Mouse (Mus musculus) embryonic facial prominence, embryonic 11.5 days (tissue): Measurements from ENCODE around the gene Pcbp4. TPM values are rescaled to one million over a fixed set of nuclear protein-coding genes. Genes with fewer than 3 reads are reported as not detected.

Experiments used
- ATAC-seq: fragments of 200-750 bp; cut with Nextera tagmentation; replicated peaks from 2 replicates; pipeline ENCODE4 v1.8.0; 2017; ENCODE audit warnings: low read depth; ENCODE audit not compliant: insufficient number of reproducible peaks, low FRiP score, low TSS enrichment
- DNase-seq: peaks from one replicate; pipeline ENCODE4 v3.0.0-alpha.2; 2015; ENCODE audit warnings: low spot score
- H3K27ac ChIP-seq: fragments of 300-500 bp; sonication (generic); replicated peaks from 2 replicates; pipeline ENCODE4 v1.5.1; 2014; ENCODE audit warnings: mild to moderate bottlenecking, low read depth, low read length, control low read depth
- H3K27me3 ChIP-seq: fragments of 300-500 bp; sonication (generic); 2 replicates; pipeline ENCODE4 v1.6.1; 2014; ENCODE audit warnings: mild to moderate bottlenecking, low read length, moderate library complexity, mixed read lengths; ENCODE audit not compliant: control insufficient read depth, insufficient read depth
- H3K36me3 ChIP-seq: fragments of 300-500 bp; sonication (generic); replicated peaks from 2 replicates; pipeline ENCODE4 v1.6.1; 2014; ENCODE audit warnings: low read depth, mild to moderate bottlenecking, low read length, moderate library complexity, mixed read lengths; ENCODE audit not compliant: control insufficient read depth, insufficient read depth
- H3K4me1 ChIP-seq: fragments of 300-500 bp; sonication (generic); 2 replicates; pipeline ENCODE4 v1.6.1; 2014; ENCODE audit warnings: low read length, mixed read lengths; ENCODE audit not compliant: control insufficient read depth, insufficient read depth
- H3K4me2 ChIP-seq: fragments of 300-500 bp; sonication (generic); 2 replicates; pipeline ENCODE4 v1.6.1; 2014; ENCODE audit warnings: low read depth, mild to moderate bottlenecking, control low read depth, low read length, moderate library complexity
- H3K4me3 ChIP-seq: fragments of 300-500 bp; sonication (generic); 2 replicates; pipeline ENCODE4 v1.5.1; 2014; ENCODE audit warnings: low read depth, low read length, control low read depth
- H3K9ac ChIP-seq: fragments of 300-500 bp; sonication (generic); replicated peaks from 2 replicates; pipeline ENCODE4 v1.6.1; 2014; ENCODE audit warnings: mild to moderate bottlenecking, control low read depth, low read length
- H3K9me3 ChIP-seq: fragments of 300-500 bp; sonication (generic); replicated peaks from 2 replicates; pipeline ENCODE4 v1.6.1; 2016; ENCODE audit warnings: mild to moderate bottlenecking, low read length, inconsistent platforms, mixed read lengths; ENCODE audit not compliant: control insufficient read depth
- WGBS: fragments of 180-500 bp; shearing (Covaris S2); extraction: QIAGEN DNeasy Blood & Tissue Kit; methylation state at CpG from one replicate; pipeline ENCODE4 v1.1.7; 2014; 5-methylcytosine and 5-hydroxymethylcytosine counted together
- polyA plus RNA-seq: library from polyadenylated mRNA; unstranded; fragments of >200 nt; fragmentation: Nextera tagmentation; extraction: Ambion mirVana; gene quantifications from 2 replicates; pipeline ENCODE4 v1.2.1, GENCODE M21; 2014

Gene Pcbp4
- polyA plus RNA-seq, 1 experiment from 2014 or later = 165 TPM

GRCm38 (mm10) chr9:106501846-106502245, 48.8 kb downstream of the Pcbp4 start:
- ATAC-seq = no peak
- Histone ChIP-seq H3K9me3 (no peaks in the 10 kb centered on the region), H3K4me3 (no peak overlapping the region), H3K4me1 (no peaks in the 10 kb centered on the region), H3K27me3 (no peaks in the 10 kb centered on the region), H3K9ac (no peak overlapping the region), H3K27ac (no peak overlapping the region), H3K4me2 (no peak overlapping the region), H3K36me3 (no peaks in the 10 kb centered on the region)
- 90% methylated on average over 22 of the region's 22 CpGs for WGBS
- DNase-seq = no peak

- no peaks in the 10 kb centered on the region for H3K9me3 ChIP-seq
- no peak for DNase-seq
Observed at GRCm38 (mm10) chr9:106504246-106504645, 51.2 kb downstream of the Pcbp4 start.

GRCm38 (mm10) chr9:106509356-106509755, 56.3 kb downstream of the Pcbp4 start:
- H3K36me3 ChIP-seq = no peaks in the 10 kb centered on the region
- no peak overlapping the region for H3K4me3 ChIP-seq
- no peaks in the 10 kb centered on the region for H3K9me3 ChIP-seq
- H3K4me2 ChIP-seq = no peak overlapping the region
- H3K27ac ChIP-seq = no peak overlapping the region
- H3K27me3 ChIP-seq = no peaks in the 10 kb centered on the region
- WGBS = 90% methylated on average over 10 of the region's 10 CpGs
- no peak overlapping the region for H3K9ac ChIP-seq
- no peak for DNase-seq
- H3K4me1 ChIP-seq = no peaks in the 10 kb centered on the region
- no peak for ATAC-seq

More at GRCm38 (mm10) chr9:106504246-106504645, 51.2 kb downstream of the Pcbp4 start:
- no peaks in the 10 kb centered on the region for H3K4me1 ChIP-seq
- H3K4me2 ChIP-seq = no peak overlapping the region
- no peak overlapping the region for H3K27ac ChIP-seq
- H3K9ac ChIP-seq = no peak overlapping the region
- WGBS = 72% methylated on average over 6 of the region's 6 CpGs
- no peak for ATAC-seq
- no peaks in the 10 kb centered on the region for H3K27me3 ChIP-seq
- H3K36me3 ChIP-seq = no peaks in the 10 kb centered on the region
- H3K4me3 ChIP-seq = no peak overlapping the region

DNA sequence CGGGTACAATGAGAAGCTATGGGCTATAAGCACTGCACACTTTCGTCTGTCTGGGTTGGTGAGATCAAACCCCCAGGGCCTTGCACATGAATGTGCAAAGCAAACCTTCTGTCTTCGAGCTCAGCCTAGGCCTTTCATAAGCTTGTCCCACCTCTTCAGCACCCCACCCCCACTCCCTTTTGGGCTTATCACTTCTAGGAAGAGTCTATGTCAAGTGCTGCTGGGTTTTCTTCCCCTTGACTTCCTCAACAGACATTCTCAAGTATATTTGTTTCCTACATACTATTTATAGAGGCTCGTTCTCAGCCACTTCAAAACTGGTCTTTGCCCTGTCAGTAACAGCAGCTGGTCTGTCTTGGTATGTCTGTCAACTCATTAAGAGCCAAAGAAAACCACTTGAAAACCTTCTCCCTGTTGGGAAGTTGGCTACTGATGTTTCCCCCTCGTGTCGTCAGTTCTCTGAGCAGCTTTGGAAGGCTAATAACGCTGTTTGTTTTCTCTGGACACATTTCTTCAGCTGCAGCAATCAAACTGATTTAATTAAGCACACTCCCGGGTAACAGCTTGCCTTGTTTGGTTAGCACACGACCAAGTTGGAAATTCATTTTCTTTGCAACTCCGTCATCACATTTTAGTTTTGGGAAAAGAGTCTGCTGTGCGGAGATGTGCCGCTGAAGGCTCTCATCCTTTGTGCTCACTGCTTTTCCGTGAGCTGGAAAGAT, 59.8 kb downstream of the Pcbp4 start:
- H3K9ac ChIP-seq = no peak overlapping the region
- no peak overlapping the region for H3K4me3 ChIP-seq
- no peaks in the 10 kb centered on the region for H3K9me3 ChIP-seq
- WGBS = 68% methylated on average over 13 of the region's 13 CpGs
- H3K27me3 ChIP-seq = no peaks in the 10 kb centered on the region
- ATAC-seq (no peak), DNase-seq (no peak)
- H3K27ac ChIP-seq = no peak overlapping the region
- no peaks in the 10 kb centered on the region for H3K4me1 ChIP-seq
- no peaks in the 10 kb centered on the region for H3K36me3 ChIP-seq
- H3K4me2 ChIP-seq = no peak overlapping the region

- no peak for DNase-seq
- 78% methylated on average over 6 of the region's 6 CpGs for WGBS
Observed at GRCm38 (mm10) chr9:106513566-106513965, 60.5 kb downstream of the Pcbp4 start.

More at GRCm38 (mm10) chr9:106513566-106513965, 60.5 kb downstream of the Pcbp4 start:
- H3K27ac ChIP-seq = no peak overlapping the region
- H3K9me3 ChIP-seq = no peaks in the 10 kb centered on the region
- no peaks in the 10 kb centered on the region for H3K4me1 ChIP-seq
- H3K4me2 ChIP-seq = no peak overlapping the region
- no peaks in the 10 kb centered on the region for H3K36me3 ChIP-seq
- H3K4me3 ChIP-seq = no peak overlapping the region
- no peak overlapping the region for H3K9ac ChIP-seq
- no peak for ATAC-seq
- H3K27me3 ChIP-seq = no peaks in the 10 kb centered on the region

Other genes starting within 250 kb of the Pcbp4 start
- not detected in 2 replicates for gene Tlr9, start 230.7 kb upstream of the Pcbp4 start, polyA plus RNA-seq
- 95.1 and 97.4 TPM in 2 replicates for gene Alas1, start 204.6 kb upstream of the Pcbp4 start, polyA plus RNA-seq
- 29.7 and 34.2 TPM in 2 replicates for gene Poc1a, start 172.2 kb upstream of the Pcbp4 start, polyA plus RNA-seq
- gene Dusp7, start 84.7 kb upstream of the Pcbp4 start, polyA plus RNA-seq = 52.2 and 55.1 TPM in 2 replicates
- 1,035 and 1,040 TPM in 2 replicates for gene Rpl29, start 23.8 kb upstream of the Pcbp4 start, polyA plus RNA-seq
- gene Acy1, start 15.0 kb upstream of the Pcbp4 start, polyA plus RNA-seq = 36.9 and 41.2 TPM in 2 replicates
- 4.9 and 8.8 TPM in 2 replicates for gene Abhd14b, start 5.8 kb upstream of the Pcbp4 start, polyA plus RNA-seq
- 41.9 and 43.5 TPM in 2 replicates for gene Abhd14a, start 5.6 kb upstream of the Pcbp4 start, polyA plus RNA-seq
- 0.10 and 0.31 TPM in 2 replicates for gene Gpr62, start 12.6 kb downstream of the Pcbp4 start, polyA plus RNA-seq
- 43.2 and 48.6 TPM in 2 replicates for gene Rrp9, start 22.7 kb downstream of the Pcbp4 start, polyA plus RNA-seq
- gene Parp3, start 23.7 kb downstream of the Pcbp4 start, polyA plus RNA-seq = 1.8 and 1.9 TPM in 2 replicates
- not detected in 2 replicates for gene Iqcf1, start 46.7 kb downstream of the Pcbp4 start, polyA plus RNA-seq
- not detected in 2 replicates for gene Iqcf5, start 61.3 kb downstream of the Pcbp4 start, polyA plus RNA-seq
- gene Iqcf3, start 108.3 kb downstream of the Pcbp4 start, polyA plus RNA-seq = not detected in 2 replicates
- not detected in 2 replicates for gene Iqcf4, start 117.7 kb downstream of the Pcbp4 start, polyA plus RNA-seq
- gene Iqcf6, start 173.3 kb downstream of the Pcbp4 start, polyA plus RNA-seq = not detected in 2 replicates
- gene Grm2, start 202.8 kb downstream of the Pcbp4 start, polyA plus RNA-seq = 3.6 TPM in 2 replicates
- gene Tex264, start 232.6 kb downstream of the Pcbp4 start, polyA plus RNA-seq = 32.1 and 32.4 TPM in 2 replicates